Mouse (Mus musculus): Measurements from ENCODE around the gene Tada2b.

- TF ChIP-seq CTCF (conservative IDR thresholded peaks at IDR 0.05; ENCODE audit: low read length), result no peak
- TF ChIP-seq NANOG (IDR thresholded peaks at IDR 0.05; ENCODE audit: borderline replicate concordance, low read length), result no peak
Measured at GRCm38 (mm10) chr5:36505235-36505634, 21.1 kb upstream of the Tada2b start.

Measured in E14TG2a.4 (cell line).